Mouse (Mus musculus) liver, postnatal 0 days (tissue): ENCODE results near the gene Stam. TPM values are rescaled to one million over a fixed set of nuclear protein-coding genes. Genes with fewer than 3 reads are reported as not detected.
A peak's percentile ranks its signal among the peaks of the same experiment; 100 is the strongest.
"Not testable (repeated sequence)": the region's sequence is repeated elsewhere in the genome, so short reads cannot be mapped to it uniquely, and the experiment has no call there.

Experiments used
- ATAC-seq: fragments of 200-750 bp; cut with Nextera tagmentation; 2 replicates; pipeline ENCODE4 v1.8.0; 2017; ENCODE audit warnings: mild to moderate bottlenecking, moderate library complexity
- DNase-seq: peaks from one replicate; pipeline ENCODE4 v3.0.0-alpha.2; 2016
- H3K27ac ChIP-seq: fragments of 300-500 bp; sonication (generic); 2 replicates; pipeline ENCODE4 v1.5.1; 2014; ENCODE audit warnings: antibody characterized with exemption, moderate library complexity, mild to moderate bottlenecking, low read depth
- H3K27me3 ChIP-seq: fragments of 300-500 bp; sonication (generic); 2 replicates; pipeline ENCODE4 v1.6.1; 2014; ENCODE audit warnings: low read length, control low read depth, mixed read lengths; ENCODE audit not compliant: insufficient read depth
- H3K36me3 ChIP-seq: fragments of 300-500 bp; sonication (generic); replicated peaks from 2 replicates; pipeline ENCODE4 v1.6.1; 2014; ENCODE audit warnings: mild to moderate bottlenecking, control low read depth, low read length, moderate library complexity, mixed read lengths; ENCODE audit not compliant: insufficient read depth
- H3K4me1 ChIP-seq: fragments of 300-500 bp; sonication (generic); 2 replicates; pipeline ENCODE4 v1.6.1; 2014; ENCODE audit warnings: antibody characterized with exemption, mild to moderate bottlenecking, control low read depth; ENCODE audit not compliant: insufficient read depth
- H3K4me2 ChIP-seq: fragments of 300-500 bp; sonication (generic); 2 replicates; pipeline ENCODE4 v1.6.1; 2014; ENCODE audit warnings: low read depth, mild to moderate bottlenecking, low read length, moderate library complexity, mixed read lengths
- H3K4me3 ChIP-seq: fragments of 300-500 bp; sonication (generic); 2 replicates; pipeline ENCODE4 v1.5.1; 2014; ENCODE audit warnings: low read depth, low read length
- H3K9ac ChIP-seq: fragments of 300-500 bp; sonication (generic); replicated peaks from 2 replicates; pipeline ENCODE4 v1.6.1; 2014; ENCODE audit warnings: mild to moderate bottlenecking, moderate library complexity
- H3K9me3 ChIP-seq: fragments of 300-500 bp; sonication (generic); 2 replicates; pipeline ENCODE4 v1.6.1; 2016; ENCODE audit warnings: mild to moderate bottlenecking, control low read depth, low read length, mixed read lengths
- CTCF ChIP-seq: sonication (generic); IDR thresholded peaks from 2 replicates; pipeline ENCODE4 v1.5.1; 2016; ENCODE audit warnings: antibody characterized with exemption, low read depth
- EP300 ChIP-seq: IDR thresholded peaks from 2 replicates; pipeline ENCODE4 v1.6.1; 2016; ENCODE audit warnings: antibody characterized with exemption, low read depth, mild to moderate bottlenecking
- WGBS: fragments of 180-500 bp; shearing (Covaris S2); extraction: QIAGEN DNeasy Blood & Tissue Kit; methylation state at CpG from one replicate; pipeline ENCODE4 v1.1.7; 2014; ENCODE audit not compliant: insufficient replicate concordance; 5-methylcytosine and 5-hydroxymethylcytosine counted together
- polyA plus RNA-seq: library from polyadenylated mRNA; unstranded; fragments of >200 nt; fragmentation: Nextera tagmentation; extraction: Ambion mirVana; gene quantifications from 2 replicates; pipeline ENCODE4 v1.2.1, GENCODE M21; 2015

The Stam gene
- polyA plus RNA-seq, 1 experiment from 2014 or later: 15.6 TPM

DNA sequence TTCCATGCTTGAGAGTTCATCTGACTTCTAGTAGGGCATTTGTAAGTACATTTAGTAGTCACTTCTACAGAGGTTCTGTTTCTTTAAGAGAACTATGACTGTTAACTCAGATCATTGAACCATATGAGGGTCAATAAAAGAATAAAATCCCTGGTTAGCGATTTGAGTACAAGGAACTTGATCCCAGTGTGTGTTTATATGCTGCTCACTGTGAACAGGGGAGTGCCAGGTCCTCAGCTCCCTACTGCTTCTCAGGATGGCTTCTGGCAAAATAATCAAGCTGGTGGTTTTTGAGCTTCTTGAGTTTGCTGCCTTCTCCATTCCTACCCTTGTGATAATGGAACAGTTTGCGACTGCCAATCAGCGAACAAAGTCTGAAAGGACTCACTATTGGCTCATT, 100.4 kb downstream of the Stam start, which contains the start of gene Tmem236:
TSS of gene Tmem236 (plus strand) at position 190 of the 400 bp plus-strand sequence.
- DNase-seq (no peak), ATAC-seq (no peak)
- WGBS: 75% methylated on average over 3 of the region's 3 CpGs
- no peak within 1 kb of the TSS for H3K4me2 ChIP-seq
- no peaks in the 10 kb centered on the region for H3K9me3 ChIP-seq
- no peaks in the 10 kb centered on the region for H3K4me1 ChIP-seq
- no peaks in the 10 kb centered on the region for H3K36me3 ChIP-seq
- TF ChIP-seq EP300: no peak
- no peak for TF ChIP-seq CTCF
- no peak within 1 kb of the TSS for H3K27ac ChIP-seq
- no peak within 1 kb of the TSS for H3K4me3 ChIP-seq
- no peak within 1 kb of the TSS for H3K9ac ChIP-seq
- no peaks in the 10 kb centered on the region for H3K27me3 ChIP-seq

DNA sequence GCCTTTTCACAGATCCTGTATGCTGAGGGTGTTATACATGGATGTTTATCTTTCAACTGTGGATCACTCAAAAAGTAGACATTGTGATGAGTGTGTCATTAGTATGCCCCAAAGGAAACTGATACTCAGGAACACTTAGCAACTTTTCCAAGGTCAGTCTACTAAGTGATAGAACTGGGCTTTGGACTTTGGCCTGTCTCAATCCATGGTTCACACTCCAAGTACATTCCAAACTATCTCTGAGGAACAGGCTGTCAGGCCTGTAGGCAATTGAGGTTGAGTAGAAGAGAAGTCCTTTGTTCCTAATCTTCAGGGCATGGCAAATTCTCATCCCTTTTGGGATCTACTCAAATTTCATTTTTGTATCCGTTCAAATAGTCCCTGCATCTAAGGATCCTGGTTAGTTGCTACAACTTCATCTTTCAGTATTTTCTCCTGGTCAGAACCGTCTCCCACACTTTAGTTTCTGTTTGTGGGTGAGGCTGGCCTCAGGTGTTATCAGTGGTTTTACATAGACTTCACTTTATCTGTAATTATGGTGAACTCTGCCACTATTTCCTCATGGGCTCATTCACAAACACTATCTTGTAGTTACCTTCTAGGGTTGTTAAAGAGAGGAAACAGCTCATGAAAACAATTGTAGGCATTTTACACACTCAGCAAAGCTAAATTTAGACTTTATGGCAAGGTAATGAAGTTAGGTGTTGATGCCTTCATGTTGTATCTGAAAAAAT, 102.7 kb downstream of the Stam start:
- no peak for DNase-seq
- no peaks in the 10 kb centered on the region for H3K9me3 ChIP-seq
- no peaks in the 10 kb centered on the region for H3K27me3 ChIP-seq
- H3K4me1 ChIP-seq: no peaks in the 10 kb centered on the region
- no peak overlapping the region for H3K27ac ChIP-seq
- H3K4me3 ChIP-seq: no peak overlapping the region
- TF ChIP-seq EP300: no peak
- TF ChIP-seq CTCF: no peak
- H3K4me2 ChIP-seq: no peak overlapping the region
- ATAC-seq: no peak
- no peak overlapping the region for H3K9ac ChIP-seq
- WGBS: 56% methylated on average over 2 of the region's 2 CpGs
- H3K36me3 ChIP-seq: no peaks in the 10 kb centered on the region

DNA sequence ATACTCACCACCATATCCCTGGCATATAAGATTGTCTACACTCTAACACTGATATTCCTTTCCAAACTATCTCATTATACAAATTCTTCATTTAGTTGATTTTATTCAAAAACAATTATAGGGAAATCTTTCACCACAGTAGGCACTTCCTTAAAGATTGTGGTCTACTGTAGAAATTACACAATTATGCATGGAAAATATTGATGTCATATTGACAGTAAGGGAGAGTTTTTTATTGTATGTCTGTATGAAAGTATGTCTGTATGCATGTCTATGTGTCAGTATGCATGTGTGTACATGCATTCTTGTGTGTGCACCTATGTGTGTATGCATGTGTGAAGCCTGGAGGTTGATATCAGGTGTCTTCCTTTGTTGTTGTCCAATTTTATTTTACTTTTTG, 110.5 kb downstream of the Stam start:
- ATAC-seq (no peak), DNase-seq (no peak)
- Histone ChIP-seq H3K9ac (no peak overlapping the region), H3K4me2 (no peak overlapping the region), H3K36me3 (no peaks in the 10 kb centered on the region), H3K9me3 (no peaks in the 10 kb centered on the region), H3K27ac (no peak overlapping the region), H3K4me3 (no peak overlapping the region), H3K27me3 (no peaks in the 10 kb centered on the region), H3K4me1 (no peaks in the 10 kb centered on the region)
- TF ChIP-seq CTCF (no peak), EP300 (no peak)

- Histone ChIP-seq H3K27ac (no peak overlapping the region), H3K4me1 (peaks cover 4% of the 10 kb centered on the region), H3K36me3 (no peaks in the 10 kb centered on the region), H3K27me3 (no peaks in the 10 kb centered on the region), H3K4me2 (no peak overlapping the region), H3K4me3 (no peak overlapping the region), H3K9me3 (no peaks in the 10 kb centered on the region), H3K9ac (no peak overlapping the region)
- TF ChIP-seq EP300 (no peak), CTCF (no peak)
- ATAC-seq: no peak
- DNase-seq: peak; percentile 16
- 54% methylated on average over 4 of the region's 4 CpGs for WGBS
Observed at GRCm38 (mm10) chr2:14190684-14191083, 116.8 kb downstream of the Stam start.

GRCm38 (mm10) chr2:14191601-14192000, 117.7 kb downstream of the Stam start:
- H3K4me3 ChIP-seq: no peak overlapping the region
- no peaks in the 10 kb centered on the region for H3K9me3 ChIP-seq
- WGBS: 47% methylated on average over 4 of the region's 4 CpGs
- no peak overlapping the region for H3K27ac ChIP-seq
- H3K4me1 ChIP-seq: peaks cover 4% of the 10 kb centered on the region
- H3K36me3 ChIP-seq: no peaks in the 10 kb centered on the region
- ATAC-seq (no peak), DNase-seq (no peak)
- TF ChIP-seq CTCF (no peak), EP300 (no peak)
- H3K27me3 ChIP-seq: no peaks in the 10 kb centered on the region
- no peak overlapping the region for H3K4me2 ChIP-seq
- no peak overlapping the region for H3K9ac ChIP-seq

DNA sequence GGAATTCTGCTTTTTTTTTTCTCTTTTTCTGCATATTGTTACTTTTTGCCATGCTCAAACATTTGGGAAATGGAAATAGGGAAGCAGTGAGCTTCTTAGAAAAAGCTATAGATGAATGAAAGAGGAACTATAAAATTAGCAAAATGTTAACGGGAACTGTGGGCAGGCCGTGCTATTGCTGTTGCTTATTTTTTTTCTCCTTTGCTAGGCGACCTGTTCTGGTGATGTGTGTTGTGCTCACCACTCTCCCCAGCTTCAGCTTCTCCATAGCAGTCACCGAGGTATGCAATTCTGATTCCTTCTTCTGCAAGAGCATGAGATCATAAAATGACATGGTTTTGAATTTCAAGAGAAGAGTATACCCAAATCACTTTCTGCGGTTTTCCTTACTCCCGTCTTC, 118.1 kb downstream of the Stam start:
- DNase-seq (no peak), ATAC-seq (no peak)
- TF ChIP-seq CTCF (no peak), EP300 (no peak)

GRCm38 (mm10) chr2:14198325-14198903, 124.5 kb downstream of the Stam start:
- not testable (repeated sequence) for ATAC-seq, H3K9ac ChIP-seq, H3K9me3 ChIP-seq, H3K27ac ChIP-seq, DNase-seq, H3K4me1 ChIP-seq, H3K36me3 ChIP-seq, H3K4me3 ChIP-seq, H3K4me2 ChIP-seq, H3K27me3 ChIP-seq
- WGBS: no CpG with 5 or more reads among the region's 2 CpGs

More for the DNA sequence above, 118.1 kb downstream of the Stam start:
- Histone ChIP-seq H3K27ac (no peak overlapping the region), H3K4me2 (no peak overlapping the region), H3K4me3 (no peak overlapping the region), H3K9me3 (no peaks in the 10 kb centered on the region), H3K27me3 (no peaks in the 10 kb centered on the region), H3K36me3 (no peaks in the 10 kb centered on the region), H3K9ac (no peak overlapping the region), H3K4me1 (peaks cover 4% of the 10 kb centered on the region)
- 50% methylated on average over 6 of the region's 6 CpGs for WGBS

Other genes with a start within 250 kb of the Stam start
- gene Hacd1, start 18.0 kb upstream of the Stam start, polyA plus RNA-seq: 68.3 and 72.2 TPM in 2 replicates
- gene Tmem236, start 100.4 kb downstream of the Stam start, polyA plus RNA-seq: 0.02 TPM in 1 of 2 replicates, not detected in the other
- 13.6 and 14.5 TPM in 2 replicates for gene Mrc1, start 155.3 kb downstream of the Stam start, polyA plus RNA-seq